Mouse (Mus musculus) liver, embryonic 15.5 days (tissue): ENCODE measurements around the gene Tbc1d16. TPM values are rescaled to one million over a fixed set of nuclear protein-coding genes. Genes with fewer than 3 reads are reported as not detected.

Source experiments
- ATAC-seq: fragments of 200-750 bp; cut with Nextera tagmentation; 2 replicates; pipeline ENCODE4 v1.8.0; 2017; ENCODE audit warnings: moderate number of reproducible peaks, mild to moderate bottlenecking, moderate library complexity; ENCODE audit not compliant: insufficient read depth
- H3K27ac ChIP-seq: fragments of 300-500 bp; sonication (generic); replicated peaks from 2 replicates; pipeline ENCODE4 v1.5.1; 2015; ENCODE audit warnings: mild to moderate bottlenecking, inconsistent platforms
- H3K27me3 ChIP-seq: fragments of 300-500 bp; sonication (generic); 2 replicates; pipeline ENCODE4 v1.6.1; 2015; ENCODE audit warnings: mild to moderate bottlenecking, inconsistent platforms
- H3K36me3 ChIP-seq: fragments of 300-500 bp; sonication (generic); replicated peaks from 2 replicates; pipeline ENCODE4 v1.6.1; 2015; ENCODE audit warnings: moderate library complexity, mild to moderate bottlenecking, inconsistent platforms
- H3K4me1 ChIP-seq: fragments of 300-500 bp; sonication (generic); replicated peaks from 2 replicates; pipeline ENCODE4 v1.6.1; 2015; ENCODE audit warnings: inconsistent platforms
- H3K4me2 ChIP-seq: fragments of 300-500 bp; sonication (generic); 2 replicates; pipeline ENCODE4 v1.6.1; 2015; ENCODE audit warnings: moderate library complexity, mild to moderate bottlenecking, inconsistent platforms
- H3K4me3 ChIP-seq: fragments of 300-500 bp; sonication (generic); replicated peaks from 2 replicates; pipeline ENCODE4 v1.5.1; 2015; ENCODE audit warnings: mild to moderate bottlenecking, inconsistent platforms
- H3K9ac ChIP-seq: fragments of 300-500 bp; sonication (generic); 2 replicates; pipeline ENCODE4 v1.6.1; 2015; ENCODE audit warnings: moderate library complexity, mild to moderate bottlenecking, inconsistent platforms
- H3K9me3 ChIP-seq: fragments of 300-500 bp; sonication (generic); replicated peaks from 2 replicates; pipeline ENCODE4 v1.6.1; 2016; ENCODE audit warnings: inconsistent platforms
- WGBS: fragments of 180-500 bp; shearing (Covaris S2); methylation state at CpG from one replicate; pipeline ENCODE4 v1.1.7; 2015; ENCODE audit warnings: mixed read lengths; ENCODE audit not compliant: insufficient replicate concordance; 5-methylcytosine and 5-hydroxymethylcytosine counted together
- polyA plus RNA-seq: library from polyadenylated mRNA; unstranded; fragments of >200 nt; fragmentation: Nextera tagmentation; extraction: Ambion mirVana; gene quantifications from 2 replicates; pipeline ENCODE4 v1.2.1, GENCODE M21; 2015

The Tbc1d16 gene
- polyA plus RNA-seq, 1 experiment from 2014 or later, result 1.6 TPM

DNA sequence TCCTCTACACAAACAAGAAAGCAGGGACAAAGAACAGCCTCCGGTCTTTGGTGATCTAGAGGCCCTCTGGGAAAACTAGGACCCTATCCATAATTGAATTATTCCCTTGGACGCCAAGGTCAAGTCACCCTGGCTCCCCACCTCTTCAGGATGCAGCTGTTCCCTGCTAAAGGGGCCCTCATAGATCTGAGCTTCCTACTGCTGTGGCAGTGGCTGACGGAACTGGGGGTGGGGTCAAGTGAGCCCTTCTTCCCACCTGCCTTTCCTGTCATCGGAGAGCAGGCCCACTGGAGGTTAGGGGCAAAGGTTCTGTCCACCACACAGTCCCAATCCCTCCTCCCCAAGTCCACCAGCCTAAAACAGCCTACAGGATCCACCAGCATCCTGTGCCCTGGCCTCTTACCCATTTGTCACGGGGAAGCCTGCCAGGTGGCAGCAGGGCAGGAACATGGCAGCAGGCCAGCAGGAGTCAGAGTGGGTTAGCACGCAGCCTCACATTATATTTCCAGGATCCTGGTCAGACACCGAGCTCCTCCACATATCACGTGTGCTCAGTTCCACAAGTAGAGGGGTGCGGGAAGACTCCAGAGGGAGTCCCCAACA lies 12.3 kb downstream of the Tbc1d16 start:
- H3K36me3 ChIP-seq, result no peaks in the 10 kb centered on the region
- H3K9ac ChIP-seq, result no peak overlapping the region
- H3K27me3 ChIP-seq, result no peaks in the 10 kb centered on the region
- H3K4me2 ChIP-seq, result peak overlapping the region; percentile 61
- 32% methylated on average over 9 of the region's 9 CpGs for WGBS
- H3K9me3 ChIP-seq, result no peaks in the 10 kb centered on the region
- peak overlapping the region; percentile 78 for H3K27ac ChIP-seq
- H3K4me1 ChIP-seq, result peaks cover 33% of the 10 kb centered on the region
- H3K4me3 ChIP-seq, result no peak overlapping the region
- ATAC-seq, result 0 out of 2 replicates have a peak, but pooled peaks have one; percentile 19

GRCm38 (mm10) chr11:119215038-119215904 lies 13.0 kb downstream of the Tbc1d16 start:
- H3K27me3 ChIP-seq, result no peaks in the 10 kb centered on the region
- 8% methylated on average over 18 of the region's 18 CpGs for WGBS
- no peaks in the 10 kb centered on the region for H3K9me3 ChIP-seq
- H3K4me3 ChIP-seq, result peak overlapping the region; percentile 12; the same call in 1 of the 2 replicates
- peak overlapping the region; percentile 61 for H3K4me2 ChIP-seq
- H3K36me3 ChIP-seq, result no peaks in the 10 kb centered on the region
- H3K27ac ChIP-seq, result peak overlapping the region; percentile 79
- H3K9ac ChIP-seq, result peak overlapping the region; percentile 27; the same call in 1 of the 2 replicates
- ATAC-seq, result peak; percentile 78
- peaks cover 33% of the 10 kb centered on the region for H3K4me1 ChIP-seq

DNA sequence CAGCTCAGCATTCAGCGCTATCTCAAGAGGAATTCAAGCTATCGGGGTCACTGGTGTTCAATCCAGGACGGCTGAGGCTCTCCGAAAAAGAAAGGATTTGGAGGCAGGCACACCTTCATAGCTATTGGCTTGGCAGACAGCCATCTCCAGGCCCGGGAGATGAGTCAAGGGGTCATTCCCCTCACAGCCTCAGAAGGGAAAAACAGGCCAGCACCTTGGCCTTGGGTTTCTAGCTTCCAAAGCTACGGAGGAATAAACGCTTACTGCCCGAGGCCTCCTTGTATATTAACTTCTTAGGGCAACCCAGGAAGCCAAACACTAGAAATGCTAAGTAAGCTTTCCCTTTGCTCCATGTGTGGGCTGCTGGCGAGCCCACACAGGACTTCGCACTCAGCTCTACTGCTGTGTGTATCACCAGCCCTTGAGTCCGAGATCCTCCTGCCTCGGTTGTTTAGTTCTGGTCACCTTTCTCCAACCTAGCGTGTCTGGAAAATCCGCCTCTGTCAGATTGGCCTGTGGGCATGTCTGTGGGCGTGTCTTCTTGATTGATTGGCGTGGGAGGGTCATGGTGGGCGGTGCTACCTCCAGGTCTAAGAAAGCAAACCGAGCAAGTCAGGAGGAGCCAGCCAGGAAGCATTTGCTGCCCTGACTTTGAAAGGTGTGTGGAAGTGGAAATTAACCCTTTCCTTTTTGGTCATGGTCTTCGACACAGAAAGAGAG lies 15.0 kb downstream of the Tbc1d16 start:
- H3K27me3 ChIP-seq, result no peaks in the 10 kb centered on the region
- no peaks in the 10 kb centered on the region for H3K9me3 ChIP-seq
- H3K36me3 ChIP-seq, result no peaks in the 10 kb centered on the region
- no peak overlapping the region for H3K4me2 ChIP-seq
- no peak for ATAC-seq
- no peak overlapping the region for H3K27ac ChIP-seq
- peaks cover 33% of the 10 kb centered on the region for H3K4me1 ChIP-seq
- H3K4me3 ChIP-seq, result no peak overlapping the region
- 58% methylated on average over 19 of the region's 19 CpGs for WGBS
- H3K9ac ChIP-seq, result no peak overlapping the region

GRCm38 (mm10) chr11:119211604-119212309 lies 16.5 kb downstream of the Tbc1d16 start:
- Histone ChIP-seq H3K9ac (no peak overlapping the region), H3K4me2 (no peak overlapping the region), H3K36me3 (no peaks in the 10 kb centered on the region), H3K27ac (no peak overlapping the region), H3K4me3 (no peak overlapping the region), H3K9me3 (no peaks in the 10 kb centered on the region), H3K4me1 (peaks cover 33% of the 10 kb centered on the region), H3K27me3 (no peaks in the 10 kb centered on the region)
- WGBS, result 80% methylated on average over 21 of the region's 21 CpGs
- no peak for ATAC-seq

DNA sequence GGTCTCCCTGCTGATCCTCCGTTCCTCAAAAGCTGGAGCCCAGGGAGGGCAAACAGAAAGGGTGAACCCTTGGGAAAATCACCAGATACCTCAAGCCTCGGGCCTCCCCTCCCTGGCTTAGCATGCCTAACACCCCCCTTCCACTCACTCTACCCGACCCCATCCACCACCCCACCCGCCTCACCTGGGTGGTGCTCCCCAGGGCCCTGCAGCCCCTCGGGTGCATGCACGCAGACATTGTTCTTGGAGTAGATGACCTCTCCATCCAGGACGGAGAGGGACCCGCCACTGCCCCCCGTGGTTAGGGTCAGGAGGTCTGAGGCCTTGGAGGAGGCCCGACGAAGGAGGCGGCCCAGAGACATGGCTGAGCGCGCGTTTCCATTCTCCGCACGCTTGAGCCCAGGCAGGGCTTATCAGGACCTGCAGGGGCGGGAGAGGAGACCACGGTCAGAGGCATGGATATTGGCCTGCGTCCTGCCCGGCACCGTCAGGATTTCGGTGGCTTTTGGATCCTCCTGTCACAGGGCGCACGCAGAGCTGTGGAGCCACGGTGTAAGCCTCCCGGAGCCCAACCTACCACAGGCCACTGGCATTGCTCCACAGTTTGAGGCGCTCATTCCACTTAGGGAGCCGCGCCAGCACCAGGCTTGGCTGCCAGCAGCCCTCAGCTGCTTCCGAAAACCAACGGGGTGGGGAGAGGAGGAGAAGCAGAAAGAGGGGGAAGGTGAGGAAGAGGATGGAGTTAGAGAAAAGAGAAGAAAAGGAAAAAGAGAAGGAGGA lies 17.8 kb downstream of the Tbc1d16 start:
- ATAC-seq, result no peak
- no peak overlapping the region for H3K4me3 ChIP-seq
- peaks cover 22% of the 10 kb centered on the region for H3K4me1 ChIP-seq
- H3K27me3 ChIP-seq, result no peaks in the 10 kb centered on the region
- no peaks in the 10 kb centered on the region for H3K9me3 ChIP-seq
- H3K36me3 ChIP-seq, result no peaks in the 10 kb centered on the region
- no peak overlapping the region for H3K27ac ChIP-seq
- no peak overlapping the region for H3K9ac ChIP-seq
- 72% methylated on average over 32 of the region's 32 CpGs for WGBS
- H3K4me2 ChIP-seq, result no peak overlapping the region

GRCm38 (mm10) chr11:119209371-119210025 lies 18.8 kb downstream of the Tbc1d16 start:
- WGBS, result 69% methylated on average over 10 of the region's 10 CpGs
- no peak overlapping the region for H3K4me3 ChIP-seq
- ATAC-seq, result no peak
- no peak overlapping the region for H3K9ac ChIP-seq
- no peak overlapping the region for H3K27ac ChIP-seq
- H3K27me3 ChIP-seq, result no peaks in the 10 kb centered on the region
- no peaks in the 10 kb centered on the region for H3K9me3 ChIP-seq
- peaks cover 13% of the 10 kb centered on the region for H3K4me1 ChIP-seq
- no peaks in the 10 kb centered on the region for H3K36me3 ChIP-seq
- H3K4me2 ChIP-seq, result no peak overlapping the region

DNA sequence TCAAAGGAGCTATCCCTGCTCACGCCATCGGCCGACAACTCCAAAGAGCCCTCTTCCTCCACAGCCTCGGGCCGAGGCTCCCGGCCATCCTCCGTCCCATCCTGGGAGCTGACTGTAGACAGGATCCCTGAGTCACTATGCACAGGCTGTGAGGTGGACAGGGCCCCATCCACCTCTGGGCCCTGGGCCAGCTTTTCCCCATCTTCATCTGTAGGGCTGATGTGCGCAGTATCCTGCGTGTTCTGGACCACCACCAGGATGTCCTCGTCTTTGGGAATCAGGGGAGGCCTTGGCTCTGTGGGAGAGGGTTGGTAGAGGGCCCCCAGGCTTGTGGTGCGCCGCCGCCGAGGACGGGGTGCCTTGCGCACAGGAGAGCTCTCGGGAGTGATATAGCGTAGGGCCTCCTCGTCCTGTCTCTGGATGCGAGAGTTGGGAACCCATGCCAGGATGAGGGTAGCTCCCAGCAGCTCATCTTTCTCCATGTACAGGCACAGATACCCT lies 19.4 kb downstream of the Tbc1d16 start:
- no peaks in the 10 kb centered on the region for H3K9me3 ChIP-seq
- no peaks in the 10 kb centered on the region for H3K36me3 ChIP-seq
- peaks cover 9% of the 10 kb centered on the region for H3K4me1 ChIP-seq
- H3K9ac ChIP-seq, result no peak overlapping the region
- H3K4me3 ChIP-seq, result no peak overlapping the region
- no peak overlapping the region for H3K4me2 ChIP-seq
- WGBS, result 85% methylated on average over 20 of the region's 20 CpGs
- H3K27ac ChIP-seq, result no peak overlapping the region
- no peak for ATAC-seq
- H3K27me3 ChIP-seq, result no peaks in the 10 kb centered on the region

- H3K4me1 ChIP-seq, result no peaks in the 10 kb centered on the region
- H3K4me2 ChIP-seq, result no peak overlapping the region
- H3K36me3 ChIP-seq, result no peaks in the 10 kb centered on the region
- no peaks in the 10 kb centered on the region for H3K27me3 ChIP-seq
- H3K9ac ChIP-seq, result no peak overlapping the region
- 55% methylated on average over 6 of the region's 6 CpGs for WGBS
- no peaks in the 10 kb centered on the region for H3K9me3 ChIP-seq
- H3K27ac ChIP-seq, result no peak overlapping the region
- no peak overlapping the region for H3K4me3 ChIP-seq
- ATAC-seq, result no peak
These were observed 20.3 kb downstream of the Tbc1d16 start for GRCm38 (mm10) chr11:119207986-119208385.

- Histone ChIP-seq H3K9me3 (no peaks in the 10 kb centered on the region), H3K36me3 (no peaks in the 10 kb centered on the region), H3K27ac (no peak overlapping the region), H3K4me3 (no peak overlapping the region), H3K9ac (no peak overlapping the region), H3K4me2 (no peak overlapping the region), H3K4me1 (no peaks in the 10 kb centered on the region), H3K27me3 (no peaks in the 10 kb centered on the region)
- no peak for ATAC-seq
- 29% methylated on average over 5 of the region's 5 CpGs for WGBS
These were observed 21.7 kb downstream of the Tbc1d16 start for GRCm38 (mm10) chr11:119206562-119206961.

DNA sequence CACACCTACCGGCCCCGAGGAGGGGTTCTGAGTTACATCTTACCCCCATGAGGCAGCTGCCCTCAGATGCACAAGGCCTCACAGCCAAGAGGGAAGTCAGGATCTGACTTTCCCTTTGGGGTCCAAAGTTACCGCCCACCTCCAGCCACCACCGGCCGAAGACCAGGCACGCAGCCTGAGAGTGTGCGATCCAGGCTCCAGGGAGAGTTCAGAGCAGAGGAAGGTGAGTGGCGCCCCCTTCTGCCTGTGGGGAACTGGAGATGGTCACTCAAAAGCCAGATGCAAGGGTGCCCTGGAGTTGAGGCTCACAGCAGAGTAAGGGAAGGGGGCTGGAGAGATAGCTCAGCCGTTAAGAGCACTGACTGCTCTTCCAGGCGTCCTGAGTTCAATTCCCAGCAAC lies 22.6 kb downstream of the Tbc1d16 start:
- H3K27ac ChIP-seq, result no peak overlapping the region
- no peaks in the 10 kb centered on the region for H3K36me3 ChIP-seq
- no peak for ATAC-seq
- no peaks in the 10 kb centered on the region for H3K9me3 ChIP-seq
- no peak overlapping the region for H3K9ac ChIP-seq
- H3K4me2 ChIP-seq, result no peak overlapping the region
- H3K4me3 ChIP-seq, result no peak overlapping the region
- H3K4me1 ChIP-seq, result no peaks in the 10 kb centered on the region
- no peaks in the 10 kb centered on the region for H3K27me3 ChIP-seq
- 67% methylated on average over 10 of the region's 10 CpGs for WGBS
